Mouse (Mus musculus) liver, embryonic 14.5 days (tissue): ENCODE results near the gene Isl1.

ENCODE experiments used
- CTCF ChIP-seq: IDR thresholded peaks from 2 replicates; pipeline ENCODE4 v1.5.1; 2016; ENCODE audit warnings: antibody characterized with exemption, low read depth, control low read depth
- EP300 ChIP-seq: IDR thresholded peaks from 2 replicates; pipeline ENCODE4 v1.6.1; 2016; ENCODE audit warnings: antibody characterized with exemption, low read depth

DNA sequence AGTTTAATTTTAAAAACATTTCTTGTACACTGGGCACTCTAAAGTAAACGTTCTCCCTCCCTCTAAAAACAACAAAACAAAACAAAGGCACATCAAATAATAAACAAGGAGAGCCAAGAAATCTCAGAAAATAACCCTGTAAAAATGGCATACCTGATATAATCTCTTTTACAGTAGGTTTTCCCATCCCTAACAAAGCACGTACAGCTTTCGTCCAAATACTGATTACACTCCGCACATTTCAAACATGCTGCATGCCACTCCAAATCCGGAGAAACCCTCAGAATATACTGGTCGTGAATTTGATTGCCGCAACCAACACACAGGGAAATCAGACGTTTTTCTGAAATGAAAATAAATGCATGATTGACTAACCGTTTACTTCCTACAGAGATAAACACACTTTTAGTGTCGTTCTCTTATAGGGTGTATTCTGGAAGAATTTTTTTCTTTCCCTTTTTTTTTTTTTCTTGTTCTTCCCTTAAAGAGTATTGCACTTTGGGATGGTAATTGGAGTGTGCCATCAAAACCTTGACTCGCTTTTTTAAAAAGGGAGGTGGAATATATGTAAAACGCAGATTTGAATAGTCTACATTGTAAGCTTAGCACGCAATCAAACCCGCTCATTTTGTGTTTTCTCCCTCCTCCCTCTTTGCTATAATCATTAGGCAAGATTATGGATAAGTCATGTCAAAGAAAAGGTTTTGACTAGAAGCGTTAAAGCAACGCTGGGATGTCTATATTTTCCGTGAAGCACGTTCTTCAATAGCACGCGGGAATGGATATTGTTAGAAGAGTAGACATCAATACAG, 1.2 kb downstream of the Isl1 start:
- no peak for TF ChIP-seq CTCF
- no peak for TF ChIP-seq EP300
